Mouse (Mus musculus): ENCODE measurements at regions not wholly inside any gene's neighbourhood (a gene's known extent, or its start where the extent isn't known, plus 50 kb on each side); places are given as distances from the start of the nearest gene placed in this dataset.

GRCm38 (mm10) chr10:37316701-37317100 lies 178.0 kb upstream of the Marcks start:
- TF ChIP-seq CTCF (conservative IDR thresholded peaks at IDR 0.05; ENCODE audit: insufficient read depth, insufficient read length, low read depth, low read length) (no peak), POLR2A (IDR thresholded peaks at IDR 0.05; ENCODE audit: low read depth, low read length) (no peak)

Data from kidney, adult 2 months (tissue).